Mouse (Mus musculus) heart, embryonic 11.5 days (tissue): ENCODE data around the gene Lrrtm1. TPM values are rescaled to one million over a fixed set of nuclear protein-coding genes. Genes with fewer than 3 reads are reported as not detected.

ENCODE experiments used
- ATAC-seq: fragments of 200-750 bp; cut with Nextera tagmentation; replicated peaks from 2 replicates; pipeline ENCODE4 v1.8.0; 2017; ENCODE audit warnings: moderate library complexity; ENCODE audit not compliant: insufficient number of reproducible peaks, low FRiP score, low TSS enrichment
- H3K27ac ChIP-seq: fragments of 300-500 bp; sonication (generic); 2 replicates; pipeline ENCODE4 v1.5.1; 2014; ENCODE audit warnings: mild to moderate bottlenecking, low read depth, low read length
- H3K27me3 ChIP-seq: fragments of 300-500 bp; sonication (generic); 2 replicates; pipeline ENCODE4 v1.6.1; 2014; ENCODE audit warnings: mild to moderate bottlenecking, low read length, mixed read lengths; ENCODE audit not compliant: control insufficient read depth, insufficient read depth
- H3K36me3 ChIP-seq: fragments of 300-500 bp; sonication (generic); 2 replicates; pipeline ENCODE4 v1.6.1; 2014; ENCODE audit warnings: mild to moderate bottlenecking, low read length, moderate library complexity, mixed read lengths; ENCODE audit not compliant: control insufficient read depth, insufficient read depth
- H3K4me1 ChIP-seq: fragments of 300-500 bp; sonication (generic); 2 replicates; pipeline ENCODE4 v1.6.1; 2014; ENCODE audit warnings: low read length; ENCODE audit not compliant: control insufficient read depth, insufficient read depth
- H3K4me2 ChIP-seq: fragments of 300-500 bp; sonication (generic); 2 replicates; pipeline ENCODE4 v1.6.1; 2014; ENCODE audit warnings: mild to moderate bottlenecking, moderate library complexity
- H3K4me3 ChIP-seq: fragments of 300-500 bp; sonication (generic); 2 replicates; pipeline ENCODE4 v1.5.1; 2014; ENCODE audit warnings: low read depth, low read length
- H3K9ac ChIP-seq: fragments of 300-500 bp; sonication (generic); 2 replicates; pipeline ENCODE4 v1.6.1; 2014; ENCODE audit warnings: mild to moderate bottlenecking, low read depth, low read length, moderate library complexity
- H3K9me3 ChIP-seq: fragments of 300-500 bp; sonication (generic); replicated peaks from 2 replicates; pipeline ENCODE4 v1.6.1; 2016; ENCODE audit warnings: low read length; ENCODE audit not compliant: control insufficient read depth
- WGBS: fragments of 180-500 bp; shearing (Covaris S2); extraction: QIAGEN DNeasy Blood & Tissue Kit; methylation state at CpG from one replicate; pipeline ENCODE4 v1.1.7; 2014; ENCODE audit not compliant: insufficient replicate concordance; 5-methylcytosine and 5-hydroxymethylcytosine counted together
- polyA plus RNA-seq: library from polyadenylated mRNA; unstranded; fragments of >200 nt; fragmentation: Nextera tagmentation; extraction: Ambion mirVana; gene quantifications from 2 replicates; pipeline ENCODE4 v1.2.1, GENCODE M21; 2014

Gene Lrrtm1
- polyA plus RNA-seq, 1 experiment from 2014 or later = 0.49 TPM

- H3K27ac ChIP-seq = no peak overlapping the region
- no peaks in the 10 kb centered on the region for H3K4me1 ChIP-seq
- 85% methylated on average over 5 of the region's 5 CpGs for WGBS
- H3K9ac ChIP-seq = no peak overlapping the region
- no peaks in the 10 kb centered on the region for H3K9me3 ChIP-seq
- H3K4me2 ChIP-seq = no peak overlapping the region
- H3K36me3 ChIP-seq = no peaks in the 10 kb centered on the region
- no peak overlapping the region for H3K4me3 ChIP-seq
- H3K27me3 ChIP-seq = no peaks in the 10 kb centered on the region
- no peak for ATAC-seq
Measured at GRCm38 (mm10) chr6:77286317-77286716, 43.8 kb downstream of the Lrrtm1 start.

DNA sequence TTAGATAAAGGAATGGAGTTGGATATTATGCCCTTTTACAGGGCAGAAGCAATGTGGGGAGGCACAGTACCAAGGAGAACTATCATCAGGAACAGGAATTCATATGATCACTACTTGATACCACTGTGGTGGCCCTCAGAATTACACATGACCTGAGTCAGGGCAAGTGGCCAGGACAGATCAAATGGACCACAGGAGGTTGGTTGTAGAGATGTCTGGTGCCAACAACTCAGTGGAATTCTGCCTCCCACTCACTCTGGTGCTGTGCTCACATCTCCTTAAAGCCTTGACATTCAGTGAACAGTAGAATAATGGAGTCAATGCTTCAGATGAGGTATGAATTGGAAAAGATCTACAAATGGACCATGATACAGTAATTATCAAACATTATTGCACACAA, 45.9 kb downstream of the Lrrtm1 start:
- no peak for ATAC-seq

DNA sequence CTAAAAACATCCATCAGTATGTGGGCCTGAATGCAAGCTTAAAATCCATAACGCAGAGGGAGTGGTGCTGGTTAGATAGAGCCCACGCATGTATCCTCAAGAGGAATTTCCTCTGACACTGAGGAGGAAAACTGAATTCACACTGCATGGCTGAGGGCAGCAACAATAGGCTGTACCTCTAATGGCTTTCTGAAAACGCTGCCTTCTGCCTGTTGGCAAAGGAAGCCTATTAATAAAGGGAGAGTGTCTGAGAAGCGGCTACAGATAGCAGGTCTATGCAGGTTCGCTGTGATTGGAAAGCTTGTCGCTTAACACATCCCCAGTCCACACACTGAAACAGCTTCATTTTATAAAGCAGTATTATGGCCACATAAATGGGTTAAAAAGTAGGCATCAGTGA, 48.9 kb downstream of the Lrrtm1 start:
- WGBS = 62% methylated on average over 6 of the region's 6 CpGs
- Histone ChIP-seq H3K9me3 (no peaks in the 10 kb centered on the region), H3K27ac (no peak overlapping the region), H3K27me3 (no peaks in the 10 kb centered on the region), H3K36me3 (no peaks in the 10 kb centered on the region), H3K4me1 (no peaks in the 10 kb centered on the region), H3K4me2 (no peak overlapping the region), H3K4me3 (no peak overlapping the region), H3K9ac (no peak overlapping the region)
- no peak for ATAC-seq

More for the DNA sequence above, 45.9 kb downstream of the Lrrtm1 start:
- Histone ChIP-seq H3K9me3 (no peaks in the 10 kb centered on the region), H3K27ac (no peak overlapping the region), H3K27me3 (no peaks in the 10 kb centered on the region), H3K4me2 (no peak overlapping the region), H3K36me3 (no peaks in the 10 kb centered on the region), H3K4me1 (no peaks in the 10 kb centered on the region), H3K9ac (no peak overlapping the region), H3K4me3 (no peak overlapping the region)

DNA sequence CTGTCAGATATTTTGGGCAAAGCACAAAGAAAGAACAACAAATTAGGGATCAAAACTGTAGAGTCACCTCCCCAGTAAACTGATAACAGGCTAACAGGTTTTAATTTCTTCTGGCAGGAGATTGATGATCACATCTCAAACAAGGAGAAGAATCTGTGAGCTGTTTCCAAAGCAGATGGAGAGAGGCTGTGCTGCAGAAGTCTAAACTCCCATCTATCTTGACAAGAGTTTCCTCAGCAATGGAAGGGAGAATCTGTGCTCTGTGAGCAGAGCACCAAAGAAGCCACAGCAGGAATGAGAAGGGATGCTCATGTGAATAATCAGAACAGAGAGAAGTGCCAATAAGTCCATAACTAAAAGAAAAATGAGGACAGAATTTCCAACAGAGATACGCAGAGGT, 58.8 kb downstream of the Lrrtm1 start:
- H3K36me3 ChIP-seq = no peaks in the 10 kb centered on the region
- WGBS = 70% methylated on average over 1 of the region's 1 CpGs
- no peaks in the 10 kb centered on the region for H3K27me3 ChIP-seq
- ATAC-seq = no peak
- H3K9me3 ChIP-seq = no peaks in the 10 kb centered on the region
- no peaks in the 10 kb centered on the region for H3K4me1 ChIP-seq
- no peak overlapping the region for H3K27ac ChIP-seq
- no peak overlapping the region for H3K9ac ChIP-seq
- H3K4me3 ChIP-seq = no peak overlapping the region
- H3K4me2 ChIP-seq = no peak overlapping the region

DNA sequence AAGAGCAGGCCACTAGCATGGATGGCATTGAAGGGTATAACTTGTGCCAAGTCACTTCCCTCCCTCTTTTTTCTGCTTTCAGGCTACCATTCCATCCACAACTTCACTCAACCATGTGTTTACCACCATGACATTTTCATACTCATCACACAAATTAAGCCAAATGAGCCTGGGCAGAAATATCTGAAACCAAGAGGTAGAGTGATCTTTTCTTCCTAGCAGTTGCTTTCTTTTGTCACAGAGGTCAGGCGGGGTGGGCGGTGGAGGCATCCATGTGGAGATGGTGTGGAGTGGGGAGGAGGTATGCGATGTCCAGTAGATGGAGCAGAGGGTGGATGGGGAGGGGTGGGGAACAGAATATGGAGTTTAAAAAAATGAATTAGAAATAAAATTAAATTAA, 64.3 kb downstream of the Lrrtm1 start:
- WGBS = 85% methylated on average over 3 of the region's 3 CpGs
- Histone ChIP-seq H3K4me1 (no peaks in the 10 kb centered on the region), H3K36me3 (no peaks in the 10 kb centered on the region), H3K9ac (no peak overlapping the region), H3K27me3 (no peaks in the 10 kb centered on the region), H3K9me3 (no peaks in the 10 kb centered on the region), H3K27ac (no peak overlapping the region), H3K4me3 (no peak overlapping the region), H3K4me2 (no peak overlapping the region)
- no peak for ATAC-seq
